Mouse (Mus musculus): Measurements from ENCODE around the gene Golim4.
"Not testable (repeated sequence)": the region's sequence is repeated elsewhere in the genome, so short reads cannot be mapped to it uniquely, and the experiment has no call there.

The Golim4 gene

DNA sequence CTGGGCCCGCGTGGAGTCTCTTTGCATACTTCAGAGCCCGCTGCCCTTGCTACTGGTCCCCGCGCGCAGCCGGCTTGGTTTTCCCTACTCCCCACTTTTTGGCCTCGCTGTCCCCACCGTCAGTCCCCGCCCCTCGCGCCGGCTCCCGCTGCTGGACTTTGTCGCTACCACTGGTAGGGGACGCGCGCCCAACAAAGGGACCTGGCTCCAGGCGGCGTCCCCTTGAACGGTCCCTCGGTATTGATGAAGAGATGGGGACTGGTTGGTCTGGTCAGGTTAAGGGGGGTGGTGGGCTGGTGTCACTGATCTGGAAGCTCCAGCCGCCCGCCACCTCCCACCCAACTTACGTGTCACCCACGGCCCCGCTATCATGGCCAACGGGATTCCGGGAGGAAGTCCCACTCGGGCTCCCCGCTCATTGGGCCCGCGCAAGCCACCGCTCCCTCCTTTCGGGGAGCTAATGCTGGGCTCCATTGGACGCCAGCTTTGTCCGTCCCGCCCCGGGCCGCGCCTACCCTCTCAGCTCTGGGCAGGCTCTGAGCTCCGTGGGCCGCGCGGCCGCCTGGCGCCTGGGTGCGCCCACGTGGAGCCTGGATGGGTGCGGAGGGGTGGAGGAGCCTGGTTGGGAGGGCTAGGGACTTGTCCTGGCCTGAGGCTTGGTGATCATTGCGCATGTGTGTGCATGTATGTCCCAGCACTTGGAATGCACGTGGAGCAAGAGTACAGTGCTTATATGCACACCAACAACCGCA lies at the start of gene Golim4:
Golim4 (minus strand) TSS at position 399 of the 752 bp plus-strand sequence.
- DNase-seq, result peak; percentile 84

DNA sequence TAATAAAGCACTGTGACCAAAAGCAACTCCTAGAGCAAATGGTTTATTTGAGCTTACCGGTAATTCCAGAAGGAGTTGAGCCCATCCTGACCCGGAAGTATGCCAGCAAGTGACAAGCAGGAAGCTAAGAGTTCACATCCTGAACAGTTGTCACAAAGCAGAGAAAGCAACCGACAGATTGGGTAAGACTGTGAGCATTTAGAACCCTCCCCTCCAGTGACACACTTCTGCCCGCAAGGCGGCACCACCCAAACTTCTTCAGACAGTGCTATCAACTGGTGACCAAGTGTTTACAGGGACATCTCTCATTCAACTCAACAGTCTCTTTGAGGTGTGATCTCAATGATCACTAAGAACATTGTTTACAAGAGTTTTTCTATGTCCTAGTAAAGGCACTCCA lies 48.9 kb upstream of the Golim4 start:
- DNase-seq, result no peak

DNA sequence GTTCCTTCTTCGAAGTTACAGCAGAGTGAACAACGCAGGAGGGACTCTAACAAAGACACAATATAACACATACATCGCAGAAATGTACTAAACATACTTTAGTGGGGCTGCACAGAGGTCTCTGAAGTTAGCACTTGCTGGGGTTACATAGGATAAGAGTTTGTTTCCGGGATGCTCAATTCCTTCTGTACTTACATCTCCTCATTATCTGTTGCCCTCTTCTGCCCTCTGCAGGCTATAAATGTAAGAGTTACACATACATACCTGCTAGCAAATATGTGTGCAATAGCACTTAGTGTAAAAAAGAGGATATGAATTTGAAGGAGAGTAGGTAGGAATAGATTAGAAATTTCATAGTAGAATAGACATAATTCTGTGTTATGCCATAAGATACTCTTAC lies 44.4 kb upstream of the Golim4 start:
- peak; percentile 33 for DNase-seq

DNA sequence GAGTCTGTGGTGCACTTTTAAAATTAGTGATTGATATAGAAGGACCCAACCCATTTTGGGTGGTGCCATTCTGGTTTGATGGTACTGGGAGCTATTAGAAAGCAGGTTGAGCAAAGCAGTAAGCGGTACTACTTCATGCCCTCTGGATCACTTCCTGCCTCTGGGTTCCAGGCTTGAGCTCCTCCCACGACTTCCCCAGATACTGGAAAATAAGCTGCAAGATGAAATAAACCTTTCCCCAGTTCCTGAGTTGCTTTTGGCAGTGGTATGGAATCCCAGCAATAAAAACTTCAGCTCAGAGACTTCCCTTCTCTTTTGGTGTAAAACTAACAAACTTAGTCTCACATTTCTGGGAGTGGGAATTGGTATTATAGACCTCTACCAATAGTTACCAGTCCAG lies 43.7 kb upstream of the Golim4 start:
- DNase-seq, result no peak

DNA sequence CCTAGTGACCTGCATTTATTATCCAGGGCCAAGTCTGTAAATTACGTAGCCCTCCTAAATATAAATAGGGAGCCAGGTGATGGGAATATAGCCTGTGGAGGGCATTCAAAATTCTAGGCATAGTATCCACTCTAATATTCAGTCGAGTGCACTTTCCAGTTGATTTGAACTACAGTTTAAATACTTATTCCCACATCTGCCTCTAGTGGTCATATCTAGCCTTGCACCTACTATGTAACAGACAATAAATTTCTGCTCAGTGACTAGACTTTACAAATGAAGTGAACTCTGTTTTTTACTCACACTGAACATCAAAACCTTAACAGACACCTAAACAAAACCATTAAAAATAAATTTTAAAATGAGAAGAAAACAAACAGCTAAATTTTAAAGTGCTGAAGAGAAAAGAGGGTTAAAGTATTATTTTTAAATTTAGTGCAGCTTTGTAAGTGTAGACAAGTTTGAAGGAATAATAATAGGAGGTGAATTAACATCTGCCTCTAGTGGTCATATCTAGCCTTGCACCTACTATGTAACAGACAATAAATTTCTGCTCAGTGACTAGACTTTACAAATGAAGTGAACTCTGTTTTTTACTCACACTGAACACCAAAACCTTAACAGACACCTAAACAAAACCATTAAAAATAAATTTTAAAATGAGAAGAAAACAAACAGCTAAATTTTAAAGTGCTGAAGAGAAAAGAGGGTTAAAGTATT lies 24.4 kb upstream of the Golim4 start:
- DNase-seq, result not testable (repeated sequence)

DNA sequence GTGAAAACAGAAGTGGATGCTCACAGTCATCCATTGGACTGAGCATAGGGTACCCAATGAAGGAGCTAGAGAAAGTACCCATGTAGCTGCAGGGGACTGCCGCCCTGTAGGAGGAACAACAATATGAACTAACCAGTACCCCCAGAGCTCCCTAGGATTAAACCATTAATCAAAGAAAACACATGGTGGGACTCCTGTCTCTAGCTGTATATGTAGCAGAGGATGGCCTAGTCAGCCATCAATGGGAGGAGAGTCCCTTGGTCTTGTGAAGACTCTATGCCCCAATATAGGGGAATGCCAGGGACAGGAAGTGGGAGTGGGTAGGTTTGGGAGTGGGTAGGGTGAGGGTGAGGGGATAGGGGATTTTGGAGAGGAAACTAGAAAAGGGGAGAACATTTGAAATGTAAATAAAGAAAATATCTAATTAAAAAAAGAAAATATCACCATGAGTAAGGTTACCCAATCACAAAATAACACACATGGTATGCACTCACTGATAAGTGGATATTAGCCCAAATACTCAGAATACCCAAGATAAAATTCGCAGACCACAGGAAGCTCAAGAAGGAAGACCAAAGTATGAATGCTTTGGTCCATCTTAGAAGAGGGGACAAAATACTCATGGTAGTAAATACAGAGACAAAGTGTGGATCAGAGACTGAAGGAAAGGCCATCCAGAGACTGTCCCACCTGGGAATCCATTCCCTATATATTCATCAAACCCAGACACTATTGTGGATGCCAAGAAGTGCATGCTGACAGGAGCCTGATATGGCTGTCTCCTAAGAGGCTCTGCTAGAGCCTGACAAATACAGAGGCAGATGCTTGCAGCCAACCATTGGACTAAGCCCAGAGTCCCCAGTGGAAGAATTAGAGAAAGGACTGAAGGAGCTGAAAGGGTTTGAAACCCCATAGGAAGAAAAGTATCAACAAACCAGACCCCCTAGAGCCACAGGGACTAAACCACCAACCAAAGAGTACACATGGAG lies 6.3 kb upstream of the Golim4 start:
- DNase-seq, result not testable (repeated sequence)

DNA sequence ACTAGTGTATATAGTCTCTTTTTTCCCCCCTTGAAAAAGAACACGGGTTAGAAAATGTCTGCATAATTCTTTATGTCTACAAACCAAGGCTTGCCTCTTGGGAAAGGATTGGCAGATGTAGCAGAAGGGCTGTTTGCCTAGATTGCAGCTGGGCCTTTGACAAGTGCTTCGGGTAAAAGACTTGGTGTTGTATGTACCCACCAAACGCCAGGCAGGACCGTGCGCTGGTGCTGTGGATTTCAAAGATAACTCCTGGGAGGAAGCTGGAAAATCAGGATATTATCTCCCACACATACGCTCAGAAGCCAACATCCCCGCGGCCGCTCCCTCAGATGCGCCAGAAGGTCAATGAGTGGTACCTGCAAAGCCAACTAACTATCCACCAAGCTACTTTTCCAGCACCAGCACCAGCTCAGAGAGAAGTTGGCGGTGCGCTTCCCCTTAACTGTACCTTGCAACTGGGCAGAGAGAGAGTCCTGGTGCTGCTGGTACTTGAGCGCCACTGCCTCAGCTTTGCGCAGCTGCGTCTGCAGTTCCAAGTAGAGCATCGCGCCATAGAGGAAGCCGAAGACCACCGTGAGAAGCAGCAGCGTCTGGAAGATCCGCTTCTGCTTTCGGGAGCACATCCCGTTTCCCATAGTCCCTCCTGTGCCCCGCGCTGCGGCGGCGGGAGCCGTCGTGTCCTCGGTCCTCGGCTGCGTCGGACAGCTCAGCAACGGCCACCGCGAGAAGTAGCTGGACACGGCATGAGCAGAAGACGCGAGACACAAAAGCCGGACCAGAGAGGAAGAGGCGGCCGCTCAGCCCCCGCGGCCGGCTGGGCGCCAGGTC lies 873 bp downstream of the Golim4 start:
- DNase-seq, result peak; percentile 31

DNA sequence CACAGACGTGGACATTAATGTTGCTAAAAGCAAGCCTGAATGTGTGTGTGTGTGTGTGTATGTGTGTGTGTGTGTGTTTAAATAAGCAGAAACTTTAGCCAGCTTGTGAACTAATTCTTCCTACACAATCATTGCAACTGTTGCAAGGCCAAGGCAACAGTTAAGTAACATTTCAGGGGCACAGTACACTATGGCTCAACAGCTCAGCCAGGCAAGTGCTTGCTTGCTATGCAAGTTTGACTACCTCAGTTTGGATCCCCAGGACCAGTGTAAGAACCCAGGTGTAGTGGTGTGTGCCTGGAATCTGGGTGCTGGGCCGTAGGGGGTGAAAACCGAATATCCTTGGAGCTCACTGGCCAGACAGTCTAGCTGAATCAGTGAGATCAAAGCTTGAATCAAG lies 2.6 kb downstream of the Golim4 start:
- no peak for DNase-seq

DNA sequence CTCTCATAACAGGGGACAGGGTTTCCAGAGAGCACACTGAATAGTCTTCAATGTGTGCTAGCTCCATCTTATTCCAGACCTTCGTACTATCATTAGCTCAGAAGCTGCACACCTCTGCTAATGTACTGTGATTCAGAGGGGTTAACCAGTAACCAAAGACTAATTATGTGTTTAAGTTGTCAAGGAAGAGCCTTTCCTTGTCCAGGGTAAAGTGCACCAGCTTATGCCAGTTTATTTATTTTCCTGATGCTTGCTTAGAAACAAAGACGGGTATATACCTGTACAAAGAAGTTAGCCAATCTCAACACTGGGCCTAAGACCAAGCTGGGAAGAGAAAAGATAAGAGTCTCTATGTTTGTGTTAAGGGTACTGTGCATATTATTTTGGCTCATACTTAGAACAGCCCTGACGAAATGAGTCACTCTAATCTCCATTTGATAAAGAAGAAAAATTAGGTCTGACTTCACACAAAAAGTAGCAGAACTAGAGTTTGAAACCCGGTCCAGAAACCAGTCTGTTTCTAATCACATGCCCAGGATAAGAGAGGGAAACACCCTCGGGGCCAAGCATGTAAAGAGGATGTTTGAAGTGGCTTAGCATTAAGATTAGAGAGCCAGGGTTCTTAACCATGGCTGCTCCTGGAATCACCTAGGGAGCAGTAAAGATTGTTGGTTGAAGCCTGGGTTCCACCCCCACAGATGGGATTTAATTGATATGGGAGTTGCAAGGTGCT lies 4.3 kb downstream of the Golim4 start:
- no peak for DNase-seq

DNA sequence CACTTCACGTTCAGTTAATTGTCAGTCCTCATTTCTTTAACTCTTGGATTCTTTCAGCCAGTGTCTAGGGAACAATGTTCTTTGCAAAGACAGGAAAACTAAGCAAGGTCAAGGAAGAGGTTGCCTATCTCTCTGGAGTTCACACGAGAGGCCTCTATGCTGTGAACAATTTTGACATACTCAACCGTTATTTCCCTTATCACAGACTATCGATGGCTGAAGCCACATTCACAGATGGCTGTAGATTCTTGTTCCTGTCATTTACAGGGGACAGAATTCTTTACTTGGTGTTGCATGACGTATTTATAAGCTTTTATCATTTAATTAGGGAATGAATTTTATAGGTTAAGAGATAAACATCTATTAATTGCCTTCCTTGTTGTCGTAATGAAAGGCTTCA lies 5.9 kb downstream of the Golim4 start:
- no peak for DNase-seq

DNA sequence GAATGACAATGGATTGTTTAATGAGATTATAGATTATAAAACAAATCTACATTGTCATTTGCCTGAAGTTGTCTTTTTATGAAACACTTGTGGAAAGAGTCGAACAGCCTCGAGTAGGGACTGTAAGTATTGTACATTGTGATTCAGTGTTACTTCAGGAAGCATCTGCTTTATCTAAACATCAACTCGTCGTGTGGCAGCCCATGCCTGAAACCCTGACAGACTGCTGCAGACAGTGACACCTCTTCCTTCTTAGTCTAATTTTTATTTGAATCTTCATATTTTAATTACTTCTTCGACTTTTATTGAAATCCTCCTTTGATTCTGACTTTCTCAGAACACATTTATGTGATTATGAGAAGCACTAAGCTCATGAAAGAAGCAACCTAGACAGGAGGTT lies 7.4 kb downstream of the Golim4 start:
- no peak for DNase-seq

DNA sequence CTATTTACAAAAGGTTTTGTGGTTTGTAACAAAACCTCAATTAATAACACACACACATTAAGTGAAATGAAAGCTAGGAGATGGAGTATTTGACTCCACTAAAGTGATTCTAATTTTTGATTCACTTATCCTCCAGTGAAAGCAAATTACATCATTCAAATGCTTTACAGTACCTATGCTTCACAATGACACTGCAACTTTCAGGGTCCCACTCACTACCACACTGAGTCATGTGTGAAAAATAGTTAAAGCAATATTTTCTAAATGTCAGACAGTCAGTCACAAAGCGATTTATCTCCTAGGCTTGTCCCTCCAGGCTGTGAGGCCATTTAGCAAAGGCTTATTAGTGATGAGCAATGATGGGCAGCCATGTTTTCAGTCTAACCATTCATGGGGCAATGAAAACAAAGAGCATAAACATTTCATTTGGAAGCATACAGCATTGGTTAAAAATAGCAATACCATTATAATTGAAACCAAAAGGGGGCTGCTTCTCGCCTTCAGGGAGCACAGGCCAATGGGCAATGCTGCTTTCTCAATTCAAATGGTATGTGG lies 8.1 kb downstream of the Golim4 start:
- DNase-seq, result no peak

DNA sequence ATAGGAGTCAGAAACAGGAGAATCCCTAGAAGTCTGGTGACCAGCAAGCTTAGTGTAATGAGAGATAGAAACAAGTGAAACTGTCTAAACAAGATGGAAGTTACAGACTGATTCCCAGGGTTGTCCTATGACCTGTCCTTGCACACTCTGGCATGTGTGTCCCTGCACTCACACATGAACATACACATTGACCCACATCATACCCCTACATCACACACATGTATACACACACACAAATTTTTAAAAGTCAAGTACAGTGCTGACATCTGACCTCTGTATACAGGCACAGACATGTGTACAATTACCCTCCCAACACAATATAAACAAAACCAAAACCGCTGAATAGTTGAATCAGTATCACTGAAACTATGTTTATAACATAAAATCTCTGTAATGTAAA lies 8.7 kb downstream of the Golim4 start:
- DNase-seq, result no peak

DNA sequence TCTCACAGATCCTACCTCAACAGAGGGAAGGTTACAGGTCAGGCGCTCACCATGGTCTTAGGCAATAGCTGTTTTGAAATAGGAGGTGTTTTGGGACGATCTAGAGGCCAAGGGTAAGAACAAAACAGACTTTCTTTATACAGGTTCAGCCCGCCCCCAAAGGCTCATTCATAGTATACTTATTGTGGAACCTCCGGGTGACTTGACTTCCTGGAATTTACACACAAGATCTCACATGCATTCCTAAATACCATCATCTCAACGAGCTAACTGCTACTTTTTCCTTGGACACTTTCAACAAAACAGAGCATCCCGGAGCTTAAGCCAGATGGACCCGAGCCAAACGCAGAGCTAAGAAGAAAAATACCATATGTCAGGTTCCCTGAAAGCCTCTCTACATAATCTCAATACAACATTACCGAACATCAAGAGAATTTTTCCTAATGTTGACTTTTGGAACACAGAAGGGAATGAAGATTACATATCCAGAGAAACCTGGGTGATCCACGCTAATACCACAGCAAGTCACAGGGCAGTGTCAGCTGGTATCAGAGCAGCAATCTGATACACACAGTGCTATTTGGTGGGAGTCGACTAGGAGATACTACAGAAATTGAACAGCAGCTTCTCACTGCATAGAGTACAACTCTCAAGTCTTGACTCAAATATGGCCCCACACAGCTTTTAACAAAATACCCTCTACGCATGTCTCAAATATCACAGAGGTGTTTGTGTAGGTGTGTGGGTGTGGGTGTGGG lies 14.3 kb downstream of the Golim4 start:
- DNase-seq, result no peak

DNA sequence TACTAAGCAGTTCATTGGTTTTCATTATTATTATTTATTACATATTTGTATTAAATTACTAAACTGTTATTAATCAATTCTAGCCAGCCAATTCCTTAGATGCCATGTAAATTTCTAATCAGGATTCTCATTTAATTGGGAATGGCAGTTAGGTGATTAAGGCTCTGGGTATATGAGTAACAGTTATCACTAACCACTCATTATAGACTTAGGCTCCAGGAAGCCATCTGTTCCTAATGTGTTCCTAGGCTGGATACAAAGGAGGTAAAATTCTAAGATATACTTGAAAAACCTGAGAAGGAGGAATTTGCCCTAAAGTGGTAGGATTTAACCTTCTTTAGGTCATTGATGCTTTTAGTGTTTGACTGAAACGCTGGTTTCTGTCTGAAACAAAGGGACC lies 14.9 kb downstream of the Golim4 start:
- DNase-seq, result no peak

DNA sequence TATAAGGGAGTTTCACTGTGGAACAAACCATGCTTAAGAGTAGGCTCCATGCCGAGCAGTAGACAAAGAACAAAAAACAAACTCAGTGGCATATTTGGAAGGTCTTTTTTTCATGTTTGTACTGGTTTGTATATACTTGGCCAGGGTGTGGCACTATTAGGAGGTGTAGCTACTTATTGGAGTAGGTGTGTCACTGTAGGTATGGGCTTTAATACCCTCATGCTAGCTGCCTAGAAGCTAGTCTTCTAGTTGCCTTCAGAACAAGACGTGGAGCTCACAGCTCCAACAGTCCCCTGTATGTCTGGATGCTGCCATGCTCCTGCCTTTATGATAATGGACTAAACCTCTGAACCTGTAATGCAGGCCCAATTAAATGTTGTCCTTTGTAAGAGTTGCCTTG lies 20.6 kb downstream of the Golim4 start:
- DNase-seq, result no peak

DNA sequence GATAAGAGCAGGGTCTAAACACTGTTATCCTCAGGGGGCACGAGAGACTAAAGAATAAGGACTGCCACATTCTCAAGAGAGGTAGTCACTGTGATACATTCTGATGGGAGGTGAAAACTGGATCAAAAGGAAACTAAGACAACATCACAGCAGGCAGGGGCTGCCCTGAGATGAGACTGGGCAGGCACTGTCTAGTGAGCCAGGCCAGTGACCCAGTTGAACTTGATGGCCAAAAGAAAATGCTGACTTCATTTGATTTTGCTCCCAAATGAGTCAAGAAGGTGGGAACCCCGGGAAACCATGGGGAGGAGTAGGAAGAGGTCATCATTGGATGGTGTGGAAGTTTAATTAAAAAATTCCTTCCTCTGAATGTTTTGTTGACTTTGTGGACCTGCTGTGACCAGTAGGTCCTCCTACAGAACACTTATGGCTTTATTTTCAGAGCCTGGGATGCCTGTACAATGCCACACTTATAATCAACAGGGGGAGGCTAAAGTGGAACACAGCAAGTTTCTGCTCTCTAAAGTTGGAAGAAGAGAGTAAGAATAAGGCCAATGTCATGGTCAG lies 26.0 kb downstream of the Golim4 start:
- DNase-seq, result no peak

DNA sequence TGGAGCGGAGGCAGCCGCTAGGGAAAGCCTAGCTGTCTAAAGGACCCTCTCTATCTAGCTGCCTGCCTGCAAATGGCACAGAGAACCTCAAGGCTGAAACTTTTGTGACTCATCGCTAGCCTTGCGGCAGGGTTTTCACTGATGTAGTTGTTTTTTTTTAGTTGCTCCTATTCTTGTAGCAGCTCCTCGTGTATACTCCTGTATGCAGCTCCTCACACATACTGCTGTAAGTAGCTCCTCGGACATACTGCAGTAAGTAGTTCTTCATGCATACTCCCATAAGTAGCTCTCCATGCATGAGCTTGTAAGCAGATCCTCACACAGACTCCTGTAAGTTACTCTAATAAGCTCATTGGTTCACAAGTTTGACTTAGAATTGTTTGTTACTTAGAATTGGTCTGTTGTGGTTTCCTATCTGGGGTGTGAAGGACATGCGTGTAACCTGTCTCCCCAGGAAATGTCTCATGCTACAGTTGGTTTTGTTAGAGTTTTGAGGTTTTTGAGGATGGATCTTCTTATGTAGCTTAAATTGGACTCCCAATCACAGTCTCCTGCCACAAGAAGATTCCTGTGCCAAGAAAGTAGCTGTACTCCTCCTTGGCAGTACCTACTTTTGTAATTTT lies 26.7 kb downstream of the Golim4 start:
- DNase-seq, result no peak

DNA sequence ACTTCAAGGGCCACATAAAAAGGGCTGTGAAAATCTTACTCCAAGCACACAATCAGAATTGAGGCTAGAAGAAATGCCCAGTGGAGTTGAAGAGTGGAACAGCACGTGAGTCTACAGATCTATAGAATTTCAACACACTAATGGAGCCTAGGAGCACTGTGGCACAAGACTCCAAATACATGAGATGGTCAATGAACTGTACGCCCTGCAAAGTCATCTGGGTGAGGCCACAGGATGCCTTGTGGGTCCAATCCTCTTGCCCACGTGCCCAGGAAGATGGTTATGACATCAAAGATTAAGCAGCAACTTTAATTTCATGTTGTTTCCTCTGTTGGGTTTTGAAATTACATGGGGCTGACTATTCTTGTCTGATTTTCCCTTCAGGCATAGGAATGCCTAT lies 30.4 kb downstream of the Golim4 start:
- no peak for DNase-seq

DNA sequence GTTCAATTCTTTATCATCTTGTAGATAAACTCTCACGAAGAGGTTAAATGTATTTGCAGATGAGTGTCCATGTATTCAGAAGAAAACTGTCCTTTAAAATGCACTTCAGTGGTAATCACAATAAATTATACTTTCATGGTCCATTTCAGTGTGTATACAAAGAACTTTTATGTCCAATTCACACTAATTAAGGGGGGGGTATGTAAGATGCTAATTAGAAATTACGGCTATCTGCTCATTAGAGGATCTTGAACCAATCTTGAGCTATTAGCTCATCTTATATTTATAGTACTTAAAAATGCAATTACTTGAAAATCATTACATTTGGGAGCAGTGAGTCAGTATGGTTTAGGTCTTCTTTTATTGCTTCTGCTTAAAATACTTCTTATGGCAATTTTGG lies 31.6 kb downstream of the Golim4 start:
- DNase-seq, result no peak
